Mouse (Mus musculus): ENCODE measurements around the gene Sec14l2. TPM values are rescaled to one million over a fixed set of nuclear protein-coding genes. Genes with fewer than 3 reads are reported as not detected.

Gene Sec14l2
- total RNA-seq, 4 experiments from 2014 or later = 0.11 to 0.46 (median 0.24) TPM; not detected in 1

DNA sequence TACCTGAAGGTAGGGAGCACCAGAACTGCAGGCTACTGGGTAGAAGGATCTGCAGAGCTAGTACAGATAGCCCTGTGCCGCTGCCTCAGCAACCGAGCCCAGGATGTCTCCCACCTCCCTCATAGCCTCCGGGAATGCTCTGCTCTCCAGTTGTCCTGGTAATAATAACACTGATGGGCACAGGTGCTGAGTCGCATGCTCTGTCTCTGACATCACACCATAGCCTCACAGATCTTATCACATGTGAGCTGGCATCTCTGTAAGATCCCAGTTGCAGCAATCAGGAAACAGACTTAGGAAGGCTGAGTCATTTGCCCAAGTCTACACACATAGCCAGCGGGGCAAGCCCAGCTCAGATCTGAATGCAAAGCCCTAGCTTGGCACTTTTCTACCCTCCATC is 21.4 kb downstream of the Sec14l2 start:
- DNase-seq (ENCODE audit: low spot score in 2 of 2) = no peak

DNA sequence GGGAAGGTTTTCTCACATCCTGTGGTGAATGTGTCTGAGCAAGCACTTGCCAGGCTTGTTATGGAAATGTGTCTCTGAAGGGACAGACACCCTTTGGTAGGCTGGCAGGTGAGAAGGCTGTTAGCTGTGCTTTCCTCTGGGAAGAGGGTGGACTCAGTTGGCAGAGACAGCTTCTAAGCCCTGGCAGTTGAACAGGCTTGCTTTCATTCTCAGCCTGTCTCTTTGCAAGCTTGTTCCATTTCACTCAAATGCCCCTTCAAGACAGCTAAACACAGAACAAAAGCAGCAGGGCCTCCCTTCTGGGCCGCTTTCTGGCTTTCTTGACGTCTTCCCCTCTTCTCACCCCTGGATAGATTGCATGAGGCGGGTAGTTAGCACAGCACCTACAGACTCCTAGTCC is 23.8 kb downstream of the Sec14l2 start:
- no peak for DNase-seq (ENCODE audit: low spot score in 2 of 2)

DNA sequence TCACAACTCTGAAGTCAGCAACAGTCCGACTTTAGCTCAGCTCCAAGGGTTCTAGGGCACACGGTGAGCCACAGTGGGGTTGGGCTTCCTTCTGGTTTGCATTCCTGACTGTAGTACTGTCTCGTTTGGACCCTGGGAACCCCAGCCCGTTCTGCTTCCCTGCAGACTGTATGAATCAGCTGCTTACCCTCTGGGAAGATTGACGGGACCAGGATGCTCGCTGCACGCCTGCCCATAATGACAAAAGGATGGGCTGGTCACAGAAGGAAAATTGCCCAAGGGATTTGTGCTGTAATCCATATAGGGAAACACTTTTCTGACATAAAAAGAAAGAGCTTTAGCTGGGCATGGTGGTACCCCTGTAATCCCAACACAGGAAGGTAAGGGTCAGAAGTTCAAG is 24.4 kb downstream of the Sec14l2 start:
- DNase-seq (ENCODE audit: low spot score in 2 of 2) = no peak

DNA sequence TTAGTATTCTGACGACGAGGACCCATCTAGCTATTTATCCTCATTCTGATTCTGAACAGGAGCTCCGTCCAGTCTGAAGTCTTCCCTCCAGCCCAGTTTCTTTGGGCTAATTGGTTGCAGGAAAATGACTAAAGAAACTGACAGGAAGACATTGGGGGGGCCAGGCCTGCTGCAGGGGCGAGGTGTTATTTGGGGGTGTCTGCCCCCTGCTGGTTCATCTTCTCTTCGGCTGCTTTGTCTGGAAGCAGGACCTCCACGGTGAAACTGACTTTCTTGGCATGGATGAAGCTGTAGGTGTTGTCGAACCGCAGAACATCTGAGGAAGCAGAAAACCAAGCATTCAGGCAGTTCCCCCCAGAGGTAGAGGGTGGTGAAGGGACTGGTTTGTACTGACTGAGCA is 25.1 kb downstream of the Sec14l2 start:
- no peak for DNase-seq (ENCODE audit: low spot score in 2 of 2)

DNA sequence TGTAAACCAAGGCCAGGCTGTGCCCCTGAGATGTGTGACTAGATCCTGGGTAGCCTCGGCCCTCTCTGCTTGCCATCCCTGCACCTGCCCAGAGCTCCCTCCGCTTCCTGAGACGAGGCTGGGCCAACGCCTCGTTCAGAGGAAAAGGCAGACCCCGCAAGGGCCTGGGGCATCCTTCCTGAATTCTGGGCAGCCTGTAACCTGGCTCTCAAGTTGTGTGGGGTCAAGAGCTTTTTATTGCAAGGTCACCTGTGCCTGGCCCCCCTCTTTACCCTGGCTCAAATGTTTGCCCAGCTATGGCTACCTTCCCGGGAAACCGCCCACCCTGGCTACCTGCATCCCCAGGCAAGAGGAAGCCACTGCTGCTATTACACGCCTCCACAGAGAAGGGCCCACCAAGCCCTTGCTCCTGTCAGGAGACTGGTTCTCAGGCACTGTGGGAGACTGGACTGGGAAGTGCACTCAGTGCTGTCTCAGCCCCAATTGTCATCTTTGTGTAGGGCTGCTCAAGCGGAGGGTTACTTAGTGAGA is 26.1 kb downstream of the Sec14l2 start:
- DNase-seq (ENCODE audit: low spot score in 2 of 2) = no peak

DNA sequence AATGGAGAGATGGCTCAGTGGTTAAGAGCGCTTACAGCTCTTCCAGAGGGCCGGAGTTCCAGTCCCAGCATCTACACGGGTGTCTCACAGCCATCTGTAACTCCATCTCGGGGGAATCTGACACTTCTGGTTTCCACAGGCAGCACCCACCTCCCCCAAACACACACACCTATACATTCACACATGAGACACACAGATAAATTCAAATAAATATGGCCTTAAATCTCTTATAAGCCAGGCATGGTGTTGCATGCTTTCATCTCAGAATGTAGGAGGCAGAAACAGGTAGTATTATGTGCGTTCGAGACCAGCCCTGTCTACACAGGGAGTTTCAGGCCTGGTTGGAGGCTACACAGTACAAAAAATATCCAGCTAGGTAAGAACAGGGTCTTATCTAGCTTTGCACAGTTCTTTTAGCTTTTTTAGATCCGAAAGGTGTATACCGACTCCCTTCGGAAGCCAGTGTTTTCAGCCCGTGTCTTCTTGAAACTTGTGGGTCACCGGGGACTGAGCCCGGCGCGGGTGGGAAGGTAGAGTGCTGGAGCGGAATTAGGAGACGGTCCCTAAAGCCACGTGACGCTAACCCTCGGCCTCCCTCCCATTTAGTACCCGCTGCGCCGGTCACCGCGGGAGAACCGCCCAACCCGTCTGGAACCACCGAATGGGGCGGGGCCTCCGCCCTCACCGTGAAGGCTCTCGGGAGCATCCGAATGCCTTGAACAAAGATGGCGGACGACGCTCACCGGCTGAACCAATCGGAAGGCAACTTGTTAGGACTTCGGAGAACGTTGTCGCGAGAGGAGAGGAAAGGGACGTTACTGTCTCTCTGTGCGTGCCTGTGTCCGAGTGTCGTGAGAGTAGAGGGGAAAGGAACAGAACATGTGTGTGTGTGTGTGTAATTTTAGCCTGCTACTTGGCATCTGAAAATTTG is 26.9 kb downstream of the Sec14l2 start:
- peak; percentile 98 to 99 for DNase-seq (ENCODE audit: low spot score in 2 of 2)

DNA sequence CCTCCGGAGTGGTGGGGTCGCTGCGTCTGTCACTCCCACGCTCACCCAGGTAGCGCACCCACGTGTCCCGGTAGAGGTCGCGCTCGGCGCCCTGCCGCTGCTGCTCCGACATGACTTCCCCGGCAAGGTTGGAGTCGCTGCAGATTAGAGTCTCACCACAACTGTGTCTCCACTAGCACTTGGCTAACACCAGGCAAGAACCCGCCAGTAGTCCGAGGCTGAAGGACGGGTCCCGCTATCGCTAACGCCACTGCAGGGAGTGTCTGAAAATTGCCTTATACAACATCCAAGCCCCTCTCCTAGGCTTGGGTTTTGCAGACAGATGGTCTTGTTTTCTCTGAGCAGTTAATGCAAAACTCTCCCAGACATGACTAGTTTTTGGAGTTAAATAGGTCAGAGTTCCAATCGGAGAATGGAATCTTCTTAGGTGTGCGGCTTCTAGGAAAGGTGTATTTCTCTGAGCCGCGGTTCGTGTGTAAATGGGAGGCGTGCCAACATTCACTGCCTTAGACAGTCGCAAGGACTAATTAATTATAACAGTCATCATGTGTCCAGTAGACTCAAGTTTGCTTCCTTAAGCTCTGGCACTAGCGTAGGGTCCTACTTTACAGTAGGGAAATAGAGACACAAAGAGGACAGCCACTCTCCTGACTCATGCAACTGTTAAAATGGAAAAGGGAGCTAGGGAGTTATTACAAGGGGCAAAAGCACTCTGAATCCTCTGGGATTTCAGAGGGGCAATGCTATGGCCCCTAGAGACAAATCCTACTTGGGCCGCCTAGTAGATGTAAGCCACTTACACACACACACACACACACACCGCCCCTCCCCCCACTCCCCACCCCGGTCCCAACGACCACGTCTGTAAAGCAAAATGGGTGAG is 27.8 kb downstream of the Sec14l2 start, which contains the start of gene Mtfp1:
TSS of gene Mtfp1 (minus strand) at position 275 of the 883 bp plus-strand sequence.
- peak; percentile 32 to 44 for DNase-seq (ENCODE audit: low spot score in 2 of 2)

DNA sequence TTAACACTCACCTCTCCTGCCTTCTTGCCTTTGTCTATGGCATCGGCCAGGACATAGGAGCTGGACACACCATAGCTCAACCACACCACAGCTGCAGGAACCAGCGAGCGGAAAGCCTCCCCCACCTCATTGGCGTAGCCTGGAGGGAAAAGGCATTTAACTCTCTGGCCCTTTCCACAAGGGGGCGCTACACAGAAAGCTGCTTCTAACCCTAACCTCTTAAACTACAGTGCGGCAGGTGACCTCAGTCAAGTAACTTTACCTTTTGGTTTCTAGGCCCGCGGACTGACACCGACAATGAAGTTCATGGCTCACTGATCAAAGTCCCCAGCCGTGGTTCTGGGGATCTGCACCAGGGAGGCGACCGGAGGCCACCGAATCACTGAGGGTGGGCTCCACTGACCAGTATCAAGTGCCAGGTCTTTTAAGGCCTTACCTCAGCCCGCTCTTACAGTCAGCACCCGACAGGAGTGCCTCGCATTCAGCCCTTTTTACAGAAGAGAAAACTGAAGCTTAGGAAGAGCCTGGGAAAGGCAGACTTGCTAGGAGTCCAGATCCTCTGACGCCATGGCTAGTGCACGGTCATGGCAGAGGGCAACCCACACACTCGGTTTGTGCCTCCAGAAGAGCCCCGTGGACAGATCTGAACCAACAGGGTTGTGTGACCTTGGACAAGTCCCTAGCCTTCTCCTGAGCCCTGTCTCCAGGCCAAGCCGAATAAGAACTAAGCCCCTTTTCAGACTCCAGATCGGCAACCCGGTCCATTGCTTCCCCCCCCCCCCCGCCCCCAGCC is 28.6 kb downstream of the Sec14l2 start:
- DNase-seq (ENCODE audit: low spot score in 2 of 2) = peak; percentile 28 to 32

DNA sequence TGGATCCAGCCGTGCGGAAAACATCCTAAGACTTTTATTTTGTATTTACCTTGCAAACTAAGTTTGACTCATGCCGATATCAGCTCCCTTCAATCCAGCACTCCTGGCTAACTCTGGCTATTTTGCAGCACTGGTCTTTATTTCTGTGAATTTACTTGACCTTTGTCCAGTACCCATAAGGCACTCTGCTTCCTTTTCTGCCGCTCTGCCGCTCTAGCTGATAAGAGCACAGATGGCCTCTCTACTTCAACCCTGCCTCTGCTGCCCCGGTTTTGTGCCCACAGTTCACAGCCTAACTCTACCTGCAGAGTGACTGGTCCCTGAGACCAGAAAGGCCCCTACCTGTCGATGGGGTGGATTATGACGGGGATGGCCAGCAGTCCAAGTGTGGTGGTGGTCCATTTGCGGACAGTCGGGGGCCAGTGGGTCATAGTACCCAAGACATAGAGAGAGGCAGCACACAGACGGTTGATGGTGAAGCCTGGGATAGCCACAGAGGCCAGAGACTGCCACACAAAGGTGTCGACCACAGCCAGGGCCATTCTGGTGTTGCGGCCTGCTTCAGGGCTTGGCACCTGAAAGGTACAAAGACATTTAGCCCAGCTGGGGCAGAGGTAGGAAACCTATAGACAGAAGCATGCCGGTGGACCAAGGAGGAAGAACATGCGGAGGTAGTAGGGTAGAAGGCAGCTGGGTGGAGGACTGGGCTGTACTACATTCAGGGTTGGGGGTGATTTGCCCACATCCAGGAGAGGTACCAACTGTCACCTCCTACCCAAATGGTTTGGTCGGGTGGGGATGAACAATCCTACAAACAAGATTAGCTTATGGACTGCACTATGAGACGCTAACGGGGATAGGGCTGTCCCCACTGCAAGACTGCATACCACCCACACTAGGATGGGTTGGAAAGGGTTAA is 29.5 kb downstream of the Sec14l2 start:
- DNase-seq (ENCODE audit: low spot score in 2 of 2) = no peak

DNA sequence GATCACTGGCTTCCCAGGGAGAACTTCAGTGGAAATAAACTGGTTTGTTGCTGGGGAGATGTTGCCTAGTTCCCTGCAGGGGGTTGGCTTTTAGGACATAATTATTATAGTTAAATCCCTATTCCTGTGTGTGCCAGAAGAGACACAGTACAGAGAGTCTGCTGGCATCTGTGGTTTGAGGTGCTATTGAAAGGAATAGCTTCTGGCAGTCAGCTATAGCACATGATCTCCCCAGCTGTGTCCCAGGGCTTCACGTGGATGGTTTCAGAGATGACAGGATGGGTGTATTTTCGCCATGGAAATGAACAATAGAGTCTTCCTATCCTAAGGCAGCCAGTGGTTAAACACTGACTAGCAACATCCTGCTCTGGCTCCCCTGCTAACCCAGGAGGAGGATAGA is 35.9 kb downstream of the Sec14l2 start:
- no peak for DNase-seq (ENCODE audit: low spot score in 2 of 2)

DNA sequence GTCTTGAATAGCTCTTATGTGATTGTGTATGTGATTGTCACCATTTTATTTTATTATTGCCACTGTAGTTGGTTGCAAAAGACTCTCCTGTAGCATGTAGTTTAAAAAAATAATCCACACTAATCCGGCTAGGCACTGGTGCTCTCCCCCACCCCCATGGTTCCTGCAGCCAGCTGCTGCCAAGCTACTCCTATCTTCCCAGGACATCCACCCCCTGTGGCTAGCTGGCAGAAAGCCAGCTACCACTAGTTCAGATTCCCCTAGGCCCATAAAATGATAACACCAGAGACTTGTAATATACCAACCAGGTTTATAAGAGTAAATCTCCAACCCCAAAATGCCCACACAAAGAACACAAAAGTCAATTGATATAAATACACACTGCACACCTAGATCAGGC is 37.0 kb downstream of the Sec14l2 start:
- no peak for DNase-seq (ENCODE audit: low spot score in 2 of 2)

DNA sequence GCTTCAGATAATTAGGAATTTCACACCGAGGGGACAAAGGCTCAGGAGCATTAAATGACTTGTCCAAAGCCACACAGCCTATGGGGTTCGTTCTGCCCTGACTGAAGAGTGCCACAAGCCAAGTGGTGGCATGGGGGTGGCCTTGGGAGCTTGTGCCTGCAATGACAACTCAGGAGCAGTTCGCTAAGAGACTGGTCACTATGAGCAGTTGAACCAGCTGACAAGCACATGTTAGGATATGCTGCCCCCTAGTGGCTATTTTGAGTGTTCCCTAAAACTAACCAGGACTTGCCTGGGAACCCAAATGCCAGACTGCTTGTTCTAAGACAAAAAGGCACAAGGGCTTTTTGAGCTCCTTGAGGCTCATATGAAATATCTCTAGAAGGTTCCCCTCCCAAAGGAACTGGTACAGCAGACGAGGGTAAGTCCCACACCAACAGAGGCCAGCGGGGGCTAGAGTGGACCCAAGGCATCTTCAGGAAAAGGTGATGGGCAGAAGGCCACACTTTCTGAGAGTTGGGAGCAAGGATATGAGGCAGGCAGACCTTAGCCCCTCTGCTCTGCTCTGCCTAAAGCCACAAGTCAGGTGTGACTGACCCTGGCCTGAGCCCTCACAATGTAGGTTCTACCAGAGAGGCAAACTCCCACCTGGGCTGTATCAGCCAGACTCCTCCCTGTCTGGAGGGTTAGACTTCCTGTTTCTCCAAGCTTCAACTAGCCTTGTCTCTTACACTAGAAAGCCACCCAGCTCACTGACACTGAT is 39.7 kb downstream of the Sec14l2 start:
- peak in 1 of 2 experiments; percentile 22 for DNase-seq (ENCODE audit: low spot score in 2 of 2)

DNA sequence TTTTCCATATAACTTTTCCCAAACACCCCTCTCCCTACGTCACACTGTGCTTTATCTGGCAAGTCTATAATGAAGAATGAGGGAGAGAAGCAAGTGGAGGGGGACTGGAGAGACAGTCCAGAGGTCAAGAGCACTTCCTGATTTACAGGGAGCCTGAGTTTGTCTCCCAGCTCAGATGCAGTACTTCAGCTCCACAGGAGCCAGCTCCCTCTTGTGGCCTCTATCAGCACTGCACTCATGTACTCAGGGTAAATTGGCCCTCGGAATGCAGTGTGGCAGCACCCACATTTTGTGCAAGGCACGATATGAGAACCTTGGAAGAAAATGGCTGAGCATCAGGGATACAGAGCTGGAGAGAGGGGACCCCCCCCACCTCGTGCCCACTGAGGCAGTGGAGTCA is 43.0 kb downstream of the Sec14l2 start:
- DNase-seq (ENCODE audit: low spot score in 2 of 2) = no peak

DNA sequence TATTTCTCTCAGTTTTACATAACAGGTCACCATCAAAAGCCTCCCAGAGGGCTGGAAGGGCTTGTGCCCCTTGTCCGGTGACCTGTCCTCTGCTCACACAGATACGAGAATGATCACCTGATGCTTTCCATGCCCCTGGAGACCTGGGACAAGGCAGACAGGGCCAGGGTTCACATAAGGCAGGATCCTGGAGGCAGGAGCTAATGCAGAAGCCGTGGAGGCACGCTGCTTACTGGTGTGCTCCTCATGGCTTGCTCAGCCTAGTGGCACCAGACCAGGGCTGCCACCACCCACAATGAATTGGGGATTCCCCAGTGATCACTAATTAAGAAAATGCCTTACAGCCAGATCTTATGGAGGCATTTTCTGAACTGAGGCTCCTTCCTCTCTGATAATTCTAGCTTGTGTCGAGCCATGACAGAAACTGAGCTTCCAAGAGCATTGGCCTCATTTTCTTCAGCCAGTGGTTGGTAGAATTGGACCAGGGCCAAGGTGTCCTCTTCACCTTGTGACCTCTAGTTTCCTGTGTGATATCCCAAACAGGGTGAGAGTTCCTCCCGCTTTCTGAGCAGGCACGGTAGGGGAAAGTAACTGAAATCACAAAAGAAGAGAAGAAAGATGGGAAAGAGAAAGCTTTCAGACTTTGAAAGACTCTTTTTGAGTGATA is 44.8 kb downstream of the Sec14l2 start:
- no peak for DNase-seq (ENCODE audit: low spot score in 2 of 2)

DNA sequence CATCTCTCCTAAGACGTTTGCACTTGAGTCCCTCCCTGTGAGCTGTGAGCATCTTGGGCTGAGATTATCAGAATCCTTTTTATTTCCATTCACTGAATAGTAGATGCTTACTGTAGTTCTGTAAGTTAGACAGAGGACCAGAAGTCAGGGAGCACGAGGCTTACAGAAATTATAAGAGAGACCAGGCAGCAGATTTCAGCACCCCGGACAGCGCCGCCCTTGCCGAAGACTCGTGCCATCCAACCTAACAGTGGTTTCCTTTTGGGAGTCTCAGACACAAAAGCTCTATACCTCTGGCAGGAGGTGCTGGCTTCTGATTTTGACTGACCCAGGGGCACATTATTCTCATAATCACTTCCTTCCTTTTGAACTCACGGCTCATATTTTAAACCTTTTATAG is 46.6 kb downstream of the Sec14l2 start:
- DNase-seq (ENCODE audit: low spot score in 2 of 2) = no peak

DNA sequence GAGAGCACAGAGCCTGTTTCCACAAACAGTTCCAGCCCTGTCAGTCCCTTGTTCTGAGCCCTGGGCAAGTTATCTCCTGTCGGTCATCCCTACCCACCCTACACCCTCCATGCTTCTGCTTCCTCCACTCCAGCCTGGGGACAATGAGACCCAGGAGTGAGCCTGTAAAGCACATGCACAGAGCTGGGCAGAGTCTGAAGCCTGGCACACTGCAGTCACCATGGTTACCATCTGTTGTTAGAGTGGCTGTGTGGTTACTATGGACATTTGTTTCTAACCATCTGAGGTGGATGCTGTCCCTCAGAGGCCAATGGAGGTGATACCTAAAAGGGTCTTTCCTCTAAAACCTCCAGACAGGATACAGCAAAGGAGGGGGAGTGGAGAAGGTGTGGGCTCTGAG is 53.6 kb downstream of the Sec14l2 start:
- no peak for DNase-seq (ENCODE audit: low spot score in 2 of 2)

DNA sequence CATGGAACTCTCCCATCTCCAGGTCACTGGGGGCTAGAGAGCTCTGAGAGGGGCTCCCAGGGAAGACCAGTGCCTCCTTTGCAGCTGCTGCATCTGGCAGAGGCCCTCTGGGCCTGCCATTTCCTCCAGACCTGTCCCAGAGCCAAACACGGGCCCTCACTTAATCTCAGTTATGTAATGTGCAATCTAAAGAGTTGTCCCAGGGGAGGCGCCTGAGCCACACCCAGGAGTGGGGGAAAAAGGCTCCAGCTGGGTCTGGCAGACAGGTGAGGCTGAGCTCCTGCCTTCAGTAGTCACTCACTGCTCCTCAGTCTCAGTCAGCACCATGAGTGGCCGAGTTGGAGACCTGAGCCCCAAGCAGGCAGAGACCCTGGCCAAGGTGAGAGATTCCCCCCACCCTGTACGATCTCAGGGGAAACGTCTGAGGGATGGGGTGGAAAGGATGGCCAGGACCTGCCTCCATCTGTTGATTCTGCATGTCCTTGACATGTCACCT is 58.5 kb downstream of the Sec14l2 start, which contains the start of gene Sec14l3:
TSS of gene Sec14l3 (plus strand) at position 215 of the 496 bp plus-strand sequence.
- DNase-seq (ENCODE audit: low spot score in 2 of 2) = no peak

DNA sequence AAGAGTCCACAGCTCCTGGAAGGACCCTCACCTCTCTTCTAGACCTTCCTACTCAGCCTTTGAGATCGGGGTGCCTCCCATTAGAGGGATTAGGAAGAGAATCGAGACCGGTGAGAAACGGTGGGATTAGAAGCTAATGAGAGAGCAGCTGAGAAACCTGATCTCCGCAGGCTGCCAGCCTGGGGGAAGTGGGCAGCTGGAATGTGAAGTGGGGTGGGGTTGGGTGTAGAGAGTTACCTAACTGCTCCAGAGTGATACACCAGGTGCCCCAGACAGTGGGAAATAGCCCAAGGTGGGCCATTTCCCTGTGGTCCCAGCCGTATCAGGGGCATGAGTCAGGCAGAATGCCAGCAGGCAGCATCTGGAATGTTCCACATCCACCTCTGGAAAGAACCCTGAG is 60.2 kb downstream of the Sec14l2 start:
- DNase-seq (ENCODE audit: low spot score in 2 of 2) = no peak

Data from gastrocnemius, adult 8-10 months (tissue).